ENCODE assay signal across 25 mouse cellular contexts in the genomic region with DNA sequence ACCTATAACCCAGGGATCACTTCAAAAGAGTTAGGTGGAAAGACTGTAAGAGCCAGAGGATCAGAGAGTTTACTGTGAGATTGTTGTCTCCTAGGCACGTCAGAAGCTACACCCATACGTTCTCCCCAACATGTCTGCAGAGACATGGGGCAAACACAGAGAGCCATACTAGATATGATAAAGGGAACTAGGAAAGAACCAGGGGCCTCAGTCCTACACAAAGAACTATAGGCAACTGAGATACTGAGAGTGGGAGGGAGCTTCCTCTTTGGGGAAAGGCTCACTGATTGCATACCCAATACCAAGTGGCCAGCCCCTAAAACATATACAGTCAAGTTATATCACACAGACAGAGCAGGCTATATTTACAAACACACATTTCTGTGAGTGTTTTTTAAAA. TPM values are rescaled to one million over a fixed set of nuclear protein-coding genes. Genes with fewer than 3 reads are reported as not detected.
A peak's percentile ranks its signal among the peaks of the same experiment; 100 is the strongest.
DNase-seq lines count a peak whose midpoint lies in the region; ATAC-seq and TF ChIP-seq lines count a peak whose summit lies in the region.
"Had no signal": no experiment of that assay in that cellular context is flagged by ENCODE, and none has a peak within 500 bp of the region (broad histone marks: within the 10 kb centered on the region; RNA-seq: fewer than 3 reads in every experiment).

No protein-coding gene starts in this region.

- H3K4me3 ChIP-seq in heart, embryonic 15.5 days: no peak overlapping the region
- no peak overlapping the region for H3K4me3 ChIP-seq in MEL (ENCODE audit: control insufficient read depth in 1 of 2, insufficient read depth in 1 of 2, low read depth in 2 of 2, low read length in 2 of 2)
- H3K4me3 ChIP-seq: embryonic facial prominence, embryonic 13.5 days; forebrain, embryonic 12.5 days; hindbrain, embryonic 15.5 days had no signal

- H3K79me2 ChIP-seq in MEL (ENCODE audit: control insufficient read depth, insufficient read depth, low read length, poor library complexity): no peaks in the 10 kb centered on the region

- H3K27ac ChIP-seq in heart, embryonic 15.5 days: peak overlapping the region; percentile 79; the same call in 1 of the 2 replicates
- H3K27ac ChIP-seq in MEL (ENCODE audit: control insufficient read depth, low read depth, low read length): no peak overlapping the region; the same call in 1 of the 2 replicates
- H3K27ac ChIP-seq: embryonic facial prominence, embryonic 13.5 days; forebrain, embryonic 12.5 days; hindbrain, embryonic 15.5 days had no signal

- H3K27me3 ChIP-seq in heart, embryonic 15.5 days: no peaks in the 10 kb centered on the region
- no peaks in the 10 kb centered on the region for H3K27me3 ChIP-seq in MEL (ENCODE audit: control insufficient read depth in 1 of 2, insufficient read depth in 2 of 2, low read length in 2 of 2)
- H3K27me3 ChIP-seq: embryonic facial prominence, embryonic 13.5 days; forebrain, embryonic 12.5 days; hindbrain, embryonic 15.5 days; Patski had no signal

- no peak for TF ChIP-seq POLR2A in MEL (IDR thresholded peaks at IDR 0.05; ENCODE audit: control insufficient read depth in 1 of 2, insufficient read depth in 1 of 2, low read depth in 1 of 2, low read length in 2 of 2, poor library complexity in 1 of 2)

- no peak; the same call in 1 of the 2 replicates for TF ChIP-seq RAD21 in MEL (IDR thresholded peaks at IDR 0.05; ENCODE audit: low read depth, low read length)

- WGBS in heart, embryonic 15.5 days: 42% methylated on average over 2 of the region's 2 CpGs

- DNase-seq in heart, adult 11 months: peak; percentile 12
- DNase-seq in heart, adult 9 months (ENCODE audit: low spot score in 2 of 2): no peak
- no peak for DNase-seq in heart, adult 8-10 months (ENCODE audit: low spot score)
- peak; percentile 86 for DNase-seq in MEL (ENCODE audit: low read depth, low spot score)
- DNase-seq in kidney, adult 9 months: no peak
- DNase-seq: adrenal gland, postnatal 14 days; B cell, adult 2 months; cerebellum, adult 11-12 months; cerebellum, adult 9-10 months; cerebellum, postnatal 25 days; gastrocnemius, postnatal 10 days; heart, postnatal 36 days had no signal

- H3K9me3 ChIP-seq in heart, embryonic 15.5 days (replicated peaks): no peaks in the 10 kb centered on the region
- no peaks in the 10 kb centered on the region for H3K9me3 ChIP-seq in MEL (replicated peaks; ENCODE audit: insufficient read depth, low read length)
- H3K9me3 ChIP-seq: embryonic facial prominence, embryonic 13.5 days; forebrain, embryonic 12.5 days; G1E; hindbrain, embryonic 15.5 days had no signal

- TF ChIP-seq EP300 in MEL (IDR thresholded peaks at IDR 0.05; ENCODE audit: low read depth in 1 of 2, low read length in 2 of 2): peak; percentile 32 to 53; a peak in 3 of 4 replicates

- no peak overlapping the region for H3K9ac ChIP-seq in heart, embryonic 15.5 days
- no peak overlapping the region for H3K9ac ChIP-seq in MEL (ENCODE audit: control insufficient read depth, low read depth, low read length, poor library complexity, severe bottlenecking)
- H3K9ac ChIP-seq: embryonic facial prominence, embryonic 13.5 days; forebrain, embryonic 12.5 days; hindbrain, embryonic 15.5 days had no signal

- no peak for TF ChIP-seq CTCF in MEL (IDR thresholded peaks at IDR 0.05 in 2 of 3, conservative IDR thresholded peaks at IDR 0.05 in 1 of 3; ENCODE audit: control insufficient read depth in 1 of 3, insufficient read depth in 1 of 3, low read depth in 2 of 3, low read length in 3 of 3, poor library complexity in 1 of 3, severe bottlenecking in 1 of 3)

- H3K4me2 ChIP-seq in heart, embryonic 15.5 days: no peak overlapping the region
- H3K4me2 ChIP-seq: embryonic facial prominence, embryonic 13.5 days; forebrain, embryonic 12.5 days; hindbrain, embryonic 15.5 days had no signal

- ATAC-seq in heart, embryonic 15.5 days (replicated peaks; ENCODE audit: insufficient number of reproducible peaks, insufficient read depth, low FRiP score, low read depth): no peak
- ATAC-seq in megakaryocyte, adult 5-6 weeks (ENCODE audit: poor library complexity, severe bottlenecking): peak; percentile 52
- ATAC-seq: activated CD4-positive, CD25-positive, alpha-beta regulatory T cell, adult 4 months; CD4-positive, CD25-positive, alpha-beta regulatory T cell, adult 4 months; forebrain, embryonic 16.5 days; intestine, embryonic 16.5 days; Patski had no signal

- peaks cover 21% of the 10 kb centered on the region for H3K36me3 ChIP-seq in heart, embryonic 15.5 days
- H3K36me3 ChIP-seq in MEL (ENCODE audit: control insufficient read depth in 1 of 2, insufficient read depth in 2 of 2, low read length in 2 of 2): peaks cover 0 to 9% of the 10 kb centered on the region in 2 experiments; a peak in 2 of 4 replicates
- H3K36me3 ChIP-seq: forebrain, embryonic 12.5 days had no signal

- peaks cover 17% of the 10 kb centered on the region for H3K4me1 ChIP-seq in heart, embryonic 15.5 days (replicated peaks)
- H3K4me1 ChIP-seq in MEL (ENCODE audit: control insufficient read depth in 1 of 2, insufficient read depth in 2 of 2, low read length in 2 of 2): peaks cover 0 to 13% of the 10 kb centered on the region in 2 experiments; a peak in 3 of 4 replicates
- H3K4me1 ChIP-seq: embryonic facial prominence, embryonic 13.5 days; hindbrain, embryonic 15.5 days had no signal

TF ChIP-seq in MEL, 35 proteins besides CTCF, POLR2A, EP300 and RAD21:
- TF ChIP-seq POLR2AphosphoS2 (IDR thresholded peaks at IDR 0.05; ENCODE audit: low read length): no peak
- TF ChIP-seq NELFE (IDR thresholded peaks at IDR 0.05; ENCODE audit: low read depth, low read length): no peak
- TF ChIP-seq ETS1 (IDR thresholded peaks at IDR 0.05; ENCODE audit: low read depth, low read length): 0 out of 2 replicates have a peak, but pooled peaks have one; percentile 25
- TF ChIP-seq GATA1 (IDR thresholded peaks at IDR 0.05; ENCODE audit: low read depth, low read length): peak; percentile 39; the same call in 1 of the 2 replicates
- peak; percentile 52; the same call in 1 of the 2 replicates for TF ChIP-seq RCOR1 (IDR thresholded peaks at IDR 0.05; ENCODE audit: low read depth, low read length)
- no peak for TF ChIP-seq TAL1 (IDR thresholded peaks at IDR 0.05; ENCODE audit: low read length)
- no peak for TF ChIP-seq POLR2AphosphoS5 (IDR thresholded peaks at IDR 0.05; ENCODE audit: borderline replicate concordance, low read depth, low read length)
- peak; percentile 32; the same call in 1 of the 2 replicates for TF ChIP-seq SIN3A (IDR thresholded peaks at IDR 0.05; ENCODE audit: low read length)
- no peak for TF ChIP-seq MAZ (IDR thresholded peaks at IDR 0.05; ENCODE audit: low read depth, low read length)
- TF ChIP-seq ZC3H11A (IDR thresholded peaks at IDR 0.05; ENCODE audit: low read depth, low read length): no peak
- peak; percentile 12; the same call in 1 of the 2 replicates for TF ChIP-seq SMC3 (IDR thresholded peaks at IDR 0.05; ENCODE audit: low read depth, low read length)
- no peak for TF ChIP-seq GABPA (IDR thresholded peaks at IDR 0.05; ENCODE audit: low read depth, low read length)

RNA-seq across cellular contexts. Expression of a gene that starts 9.0 kb away (rescaled TPM):
- 0.99 and 1.9 TPM in 2 replicates for polyA plus RNA-seq in heart, embryonic 15.5 days (2015; fragmentation: Nextera tagmentation; extraction: Ambion mirVana)
- total RNA-seq in heart, adult 8-10 months (2022): under 1 TPM; 0.19 to 0.60 (median 0.49) TPM
- total RNA-seq in MEL (2012; rRNA removed): not detected in 2 replicates
- polyA plus RNA-seq in MEL (2012; ENCODE audit: insufficient read depth in 1 of 2, insufficient read length in 2 of 2, low read depth in 1 of 2, low replicate concordance in 2 of 2, missing spikeins in 1 of 2): not detected
- not detected in 2 replicates for total RNA-seq in megakaryocyte, adult 5-6 weeks (2015)
- total RNA-seq in megakaryocyte, adult 5-6 weeks (2017): 0.18 TPM in 1 of 2 replicates, not detected in the other
- total RNA-seq: adrenal gland, adult 18-20 months; adrenal gland, postnatal 14 days had no signal
- polyA plus RNA-seq: activated CD4-positive, CD25-positive, alpha-beta regulatory T cell, adult 4 months; frontal cortex, adult 2 months; G1E; Patski had no signal

Comparison
In these comparisons a context has a peak if more than half of its experiments do, and no peak if none do; other contexts are left out.
1. DNase-seq: peak in heart, adult 11 months (single experiment) and MEL (single experiment); none in heart, adult 9 months (0 of 2), heart, adult 8-10 months (single experiment) and kidney, adult 9 months (single experiment).